Mouse (Mus musculus) induced T-regulatory cell, adult 2 months (primary cell): Measurements from ENCODE around the gene Srcin1.

Experiments used
- DNase-seq: peaks from one replicate; pipeline ENCODE4 v3.0.0-alpha.2; 2012; ENCODE audit warnings: low read depth

The Srcin1 gene

DNA sequence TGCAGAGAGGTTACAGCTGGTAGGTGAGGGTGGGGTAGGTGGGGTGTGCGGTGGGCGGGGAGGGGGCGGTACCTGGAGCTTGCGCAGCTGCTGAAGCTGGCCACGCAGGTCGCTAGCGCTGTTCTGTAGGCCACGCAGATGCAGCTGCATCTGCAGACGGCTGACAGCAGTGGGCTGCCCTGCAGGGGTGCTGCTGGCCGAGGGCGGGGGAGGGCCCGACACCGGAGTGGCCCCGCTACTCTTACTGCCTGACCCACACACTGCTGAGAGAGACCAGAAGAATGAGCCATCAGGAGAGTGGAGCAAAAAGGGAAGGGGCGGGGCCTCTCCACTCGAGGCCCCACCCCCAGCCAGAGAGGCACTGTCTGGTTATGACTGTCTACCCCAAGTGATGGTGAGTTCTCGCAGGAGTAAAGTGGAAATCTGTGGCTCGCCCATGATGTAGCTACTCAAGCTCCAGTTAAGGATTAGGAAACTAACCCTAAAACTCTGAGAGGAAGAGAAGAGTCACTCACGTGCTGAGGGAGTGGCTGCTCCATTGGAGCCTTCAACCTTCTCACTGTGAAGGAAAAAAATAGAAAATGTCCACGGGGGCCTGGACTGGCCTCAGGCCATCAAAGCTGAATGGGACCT lies 42.9 kb downstream of the Srcin1 start:
- DNase-seq, result peak; percentile 83

DNA sequence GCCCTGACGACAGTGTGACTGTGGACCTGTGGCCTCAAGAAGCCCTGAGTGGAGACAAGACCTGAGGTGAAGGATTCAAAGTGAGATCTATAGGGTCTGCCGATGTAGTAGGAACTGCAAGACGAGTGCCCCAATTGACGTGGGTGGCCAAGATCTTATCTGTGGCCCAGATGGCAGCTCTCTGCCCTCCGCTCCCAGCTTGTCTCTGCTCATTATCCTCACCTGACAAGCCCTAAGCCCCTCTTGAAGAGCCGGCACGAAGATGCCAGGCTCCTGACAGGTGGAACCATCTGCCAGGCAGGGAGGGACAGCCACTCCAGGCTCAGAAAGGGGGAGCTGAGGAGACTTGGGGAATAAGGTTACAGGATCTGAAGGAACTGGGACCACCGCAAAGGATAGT lies 43.6 kb downstream of the Srcin1 start:
- peak; percentile 69 for DNase-seq

- DNase-seq, result peak; percentile 94
Observed at GRCm38 (mm10) chr11:97531381-97532260, 44.4 kb downstream of the Srcin1 start.

- DNase-seq, result no peak
Observed at GRCm38 (mm10) chr11:97530961-97531360, 45.0 kb downstream of the Srcin1 start.

- DNase-seq, result no peak
Observed at GRCm38 (mm10) chr11:97530069-97530468, 45.9 kb downstream of the Srcin1 start.

- DNase-seq, result no peak
Observed at GRCm38 (mm10) chr11:97528282-97528808, 47.6 kb downstream of the Srcin1 start.

DNA sequence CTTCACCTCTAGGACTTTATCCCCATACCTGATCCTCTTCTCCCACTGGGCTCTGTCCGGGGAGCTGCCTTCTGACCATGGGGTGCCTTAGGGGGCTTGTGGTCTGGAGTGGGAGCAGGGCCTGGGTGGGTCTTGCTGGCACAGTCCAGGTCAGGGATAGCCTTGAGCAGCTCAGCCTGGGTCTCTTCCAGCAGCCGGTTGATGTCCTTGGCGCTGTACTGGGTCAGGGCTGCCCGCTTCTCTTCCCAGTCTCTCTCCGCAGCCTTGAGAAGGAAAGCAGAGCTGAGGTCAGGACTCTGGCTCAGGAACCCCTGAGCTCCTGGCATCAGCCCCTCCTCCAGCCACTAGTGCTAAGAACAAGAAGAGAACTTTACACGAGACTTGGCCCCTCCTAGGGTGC lies 50.7 kb downstream of the Srcin1 start:
- no peak for DNase-seq

- DNase-seq, result no peak
Observed at GRCm38 (mm10) chr11:97524306-97524705, 51.7 kb downstream of the Srcin1 start.

GRCm38 (mm10) chr11:97523827-97524261 lies 52.1 kb downstream of the Srcin1 start:
- DNase-seq, result no peak

DNA sequence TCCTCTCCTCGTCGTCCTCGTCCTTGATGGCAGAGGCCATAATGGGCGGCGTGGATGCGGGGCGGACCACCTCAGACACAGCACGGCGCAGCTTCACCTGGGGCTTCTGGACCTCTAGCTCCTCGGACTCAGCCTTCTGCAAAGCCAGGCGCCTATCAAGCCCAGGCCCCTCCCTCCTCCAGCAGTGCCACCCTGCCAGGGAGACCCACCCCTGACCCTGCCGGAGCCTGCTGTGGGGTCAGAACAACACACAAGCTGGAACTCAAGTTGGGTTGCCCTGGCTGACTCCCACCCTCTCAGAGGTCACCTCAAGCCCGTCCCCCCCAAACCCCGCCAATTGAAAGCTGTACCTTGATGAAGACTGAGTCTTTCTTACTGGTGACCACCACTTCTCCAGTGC lies 52.9 kb downstream of the Srcin1 start:
- DNase-seq, result no peak

- DNase-seq, result no peak
Observed at GRCm38 (mm10) chr11:97521741-97522474, 54.1 kb downstream of the Srcin1 start.

DNA sequence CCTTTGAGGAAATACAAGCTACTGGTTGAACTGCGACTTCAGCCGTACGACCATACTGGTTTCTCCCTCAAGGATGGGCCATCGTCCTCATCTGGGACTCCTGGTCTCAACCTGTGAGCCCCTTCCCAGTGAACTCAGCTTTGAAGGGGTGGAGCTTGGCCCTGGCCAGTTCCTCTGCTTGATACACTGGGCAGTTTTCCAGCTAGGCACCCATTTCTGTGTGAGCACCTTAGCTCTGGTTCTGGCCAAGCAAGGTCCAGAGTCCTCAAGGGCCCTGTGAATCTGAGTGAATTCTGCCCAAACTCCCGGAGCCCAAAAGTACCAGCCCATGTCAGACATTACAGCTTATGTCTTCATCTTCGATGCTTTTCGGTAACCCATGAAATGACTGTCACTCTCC lies 55.4 kb downstream of the Srcin1 start:
- no peak for DNase-seq

GRCm38 (mm10) chr11:97513066-97513465 lies 62.9 kb downstream of the Srcin1 start:
- no peak for DNase-seq

DNA sequence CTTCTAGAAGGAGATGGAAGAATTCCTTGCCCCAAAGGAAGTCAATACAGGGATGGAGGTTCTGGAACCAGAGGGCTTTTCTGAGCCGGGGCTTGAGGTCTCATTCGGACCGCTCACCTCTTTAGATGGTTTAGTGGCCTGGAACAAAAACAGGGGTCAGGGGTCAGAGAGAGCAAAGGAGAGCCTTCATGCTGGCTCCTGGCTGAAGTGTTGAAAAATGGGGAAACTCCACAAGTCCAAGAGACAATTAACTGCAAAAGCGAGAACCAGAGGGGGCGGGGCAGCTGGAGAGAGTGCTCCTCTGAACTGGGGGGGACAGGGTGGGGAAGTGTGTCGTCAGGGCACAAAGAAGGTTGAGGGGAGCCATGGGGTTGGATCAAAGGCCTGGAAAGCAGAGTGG lies 63.5 kb downstream of the Srcin1 start:
- DNase-seq, result no peak

DNA sequence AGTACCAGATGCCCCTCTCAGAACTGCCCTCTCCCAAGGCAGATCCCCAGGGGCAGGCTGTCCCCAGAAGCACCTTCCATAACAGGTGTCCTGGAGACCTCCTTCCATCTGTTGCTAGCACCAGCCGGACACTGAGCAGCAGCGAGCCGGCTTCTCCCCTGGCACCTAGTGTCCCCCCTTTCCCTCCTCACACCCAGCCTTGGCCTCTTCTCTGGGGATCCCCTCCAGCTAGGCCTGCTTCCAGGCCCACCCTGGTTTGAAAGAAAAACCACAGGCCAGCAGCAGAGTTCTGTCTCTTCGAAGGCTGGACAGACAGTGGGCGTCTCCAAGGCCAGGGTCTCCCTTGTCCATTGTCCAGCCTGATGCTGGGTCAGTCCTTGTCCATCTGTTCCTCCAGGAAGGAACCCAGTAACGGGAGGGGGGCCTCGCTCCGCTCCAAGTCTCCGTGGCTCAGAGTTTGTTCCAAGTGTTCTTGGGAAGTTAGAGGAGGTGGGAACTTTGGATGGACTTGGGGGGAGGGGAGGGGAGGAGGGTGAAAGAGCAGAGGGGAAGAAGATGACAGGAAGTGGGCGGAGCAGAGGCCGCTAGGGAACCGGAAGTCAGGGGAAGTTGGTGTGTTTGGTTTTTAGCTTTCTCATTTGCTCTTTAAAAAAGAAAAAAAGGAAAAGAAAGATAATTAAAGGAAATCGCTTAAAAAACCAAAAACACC lies 64.2 kb downstream of the Srcin1 start:
- peak; percentile 61 for DNase-seq

DNA sequence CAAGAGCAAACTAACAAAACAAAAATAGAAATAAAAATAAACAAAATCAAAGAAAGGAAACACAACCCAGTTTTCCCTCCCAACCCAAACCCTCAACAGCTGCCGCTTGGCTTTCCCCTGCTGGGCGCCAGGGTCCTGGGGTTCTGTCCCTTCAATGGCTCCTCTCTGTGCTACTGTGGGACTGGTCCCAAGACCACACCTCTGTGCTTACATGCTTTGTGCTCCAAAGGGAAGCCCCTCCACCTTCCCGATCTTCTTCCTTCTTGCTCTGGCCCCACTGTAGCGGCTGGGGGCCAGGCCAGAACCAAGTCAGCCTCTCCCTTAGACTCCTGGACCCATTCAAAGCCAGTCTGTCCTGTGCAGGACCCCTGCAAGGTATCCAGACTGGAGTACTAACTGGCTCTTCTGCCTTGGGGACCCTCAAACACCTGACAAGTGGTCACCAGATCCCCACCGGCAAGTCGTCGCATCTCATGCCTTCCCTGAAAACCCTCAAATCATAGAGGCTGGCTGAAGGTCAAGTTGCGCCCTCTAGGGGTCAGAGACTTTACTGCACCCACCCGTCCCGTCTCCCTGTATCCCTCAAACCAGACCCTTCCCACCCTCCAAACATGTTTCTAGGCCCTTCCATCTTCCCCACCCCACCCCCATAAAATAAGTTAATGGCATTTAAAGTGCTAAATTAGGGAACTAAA lies 64.9 kb downstream of the Srcin1 start:
- DNase-seq, result peak; percentile 56

GRCm38 (mm10) chr11:97509715-97510485 lies 66.1 kb downstream of the Srcin1 start:
- DNase-seq, result no peak

- DNase-seq, result no peak
Observed at GRCm38 (mm10) chr11:97509058-97509457, 66.9 kb downstream of the Srcin1 start.

DNA sequence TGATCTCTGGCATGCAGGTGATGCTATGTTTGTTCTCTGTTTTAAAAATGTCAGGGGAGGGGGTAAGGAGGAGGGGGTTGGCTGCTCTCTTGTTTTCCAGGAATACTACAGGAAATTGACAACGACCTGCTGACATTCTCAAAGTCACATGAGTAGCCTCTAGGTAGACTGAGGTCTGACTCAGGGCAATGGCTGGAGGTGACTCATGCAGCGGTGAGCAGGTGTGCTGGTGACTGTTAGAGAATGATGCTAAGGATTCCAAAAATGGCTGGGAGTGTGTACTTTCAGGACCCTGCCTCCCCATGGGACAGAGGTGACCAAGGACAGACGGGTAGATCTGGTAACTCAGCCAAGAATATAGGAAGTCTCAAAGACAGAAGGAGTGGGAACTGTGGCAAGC lies 67.8 kb downstream of the Srcin1 start:
- no peak for DNase-seq

DNA sequence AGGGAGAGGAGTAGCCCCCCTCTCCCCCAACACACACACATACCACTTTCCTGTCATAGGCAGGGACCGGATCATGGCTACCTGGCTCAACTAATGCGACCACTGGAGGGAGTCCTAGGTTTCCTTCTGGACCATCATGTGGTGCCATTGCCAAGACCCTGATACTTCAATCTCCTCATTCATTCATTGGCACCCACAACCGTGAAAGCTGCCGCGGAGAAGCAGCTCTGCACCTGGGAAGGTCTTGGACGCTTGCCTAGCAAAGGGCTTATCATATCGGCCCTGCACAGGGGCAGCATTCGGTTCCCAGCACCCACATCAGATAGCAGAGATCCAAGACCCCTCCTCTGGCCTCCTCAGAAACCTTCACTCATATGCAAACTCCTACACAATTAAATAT lies 69.7 kb downstream of the Srcin1 start:
- no peak for DNase-seq
